Mouse (Mus musculus): ENCODE data around the gene Ppp2ca. TPM values are rescaled to one million over a fixed set of nuclear protein-coding genes. Genes with fewer than 3 reads are reported as not detected.

Ppp2ca gene
- total RNA-seq (2021) (10 to 100 TPM; 69.0 to 90.8 TPM), polyA plus RNA-seq (2012; rRNA removed) (17.5 and 19.2 TPM in 2 replicates)
- long read RNA-seq, full-length matches to known transcripts = 333 of 349 reads
- long read RNA-seq, partial matches to known transcripts = 13 of 349 reads
- long read RNA-seq, other reads (novel, unspliced or antisense) = 3 of 349 reads

DNA sequence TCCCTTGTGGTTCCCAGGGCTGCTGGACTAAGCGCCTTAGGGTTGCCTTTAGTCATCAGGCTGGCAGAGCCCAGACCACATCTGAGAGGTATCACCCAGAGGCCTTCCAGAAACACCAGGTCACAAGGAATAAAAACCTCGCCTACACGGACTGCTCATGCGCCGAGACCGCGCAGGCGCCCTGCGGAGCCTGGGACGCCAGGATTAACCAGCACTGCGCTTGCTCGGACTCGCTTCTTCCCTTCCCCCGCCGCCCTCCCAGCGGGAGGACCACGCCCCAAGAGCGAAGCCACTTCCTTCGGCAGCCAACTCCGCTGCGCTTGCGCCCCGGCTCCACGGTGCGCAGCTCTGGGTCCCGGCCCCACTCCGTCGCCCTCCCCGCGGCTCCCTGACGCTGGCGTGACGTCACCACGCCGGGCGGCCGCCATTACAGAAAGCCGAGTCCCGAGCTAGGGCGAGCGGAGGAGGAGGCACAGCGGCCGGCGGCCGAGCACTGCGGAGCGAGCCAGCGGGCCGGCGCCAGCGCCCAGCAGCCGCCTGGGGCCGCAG lies at the start of gene Ppp2ca:
Ppp2ca (plus strand) TSS at position 284 of the 549 bp plus-strand sequence.
- peak; percentile 100 for DNase-seq

DNA sequence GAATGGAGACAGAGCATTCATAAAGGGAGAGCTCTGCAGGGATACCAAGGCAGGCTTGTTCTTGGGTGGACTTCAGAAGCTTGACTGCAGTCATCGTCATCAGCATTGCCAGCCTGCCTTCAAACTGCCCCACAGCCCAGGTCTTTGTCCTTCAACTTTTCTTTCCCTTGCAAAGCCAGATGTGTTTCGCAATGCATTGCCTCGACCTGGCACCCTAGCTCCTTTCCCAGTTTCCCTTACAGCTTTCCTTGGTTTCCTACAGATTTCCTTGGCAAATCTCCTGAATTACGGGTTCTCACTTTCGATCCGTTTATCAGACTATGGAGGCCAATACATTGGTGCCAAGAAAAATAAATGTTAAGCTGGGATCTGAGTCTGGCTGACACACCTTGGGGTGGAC lies 45.1 kb upstream of the Ppp2ca start:
- peak; percentile 56 for DNase-seq

DNA sequence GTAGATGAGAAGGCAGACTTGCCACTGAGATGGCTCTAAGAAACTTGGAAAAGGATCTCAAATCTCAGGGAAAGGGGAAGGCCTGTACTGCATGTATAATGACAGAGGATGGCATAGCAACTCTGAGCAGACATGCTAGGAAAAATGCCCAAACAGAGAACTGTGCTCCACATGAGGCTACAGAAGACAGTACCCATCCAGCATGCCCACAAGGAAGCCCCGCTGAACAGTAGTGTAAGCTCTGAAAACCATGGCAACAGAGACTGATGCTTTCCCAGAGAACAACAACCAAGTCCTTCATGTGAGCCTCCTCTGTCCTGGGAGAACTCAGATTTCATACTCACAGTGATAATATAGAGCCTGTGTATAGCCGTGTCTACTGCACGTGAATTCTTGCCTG lies 43.8 kb upstream of the Ppp2ca start:
- DNase-seq = no peak

DNA sequence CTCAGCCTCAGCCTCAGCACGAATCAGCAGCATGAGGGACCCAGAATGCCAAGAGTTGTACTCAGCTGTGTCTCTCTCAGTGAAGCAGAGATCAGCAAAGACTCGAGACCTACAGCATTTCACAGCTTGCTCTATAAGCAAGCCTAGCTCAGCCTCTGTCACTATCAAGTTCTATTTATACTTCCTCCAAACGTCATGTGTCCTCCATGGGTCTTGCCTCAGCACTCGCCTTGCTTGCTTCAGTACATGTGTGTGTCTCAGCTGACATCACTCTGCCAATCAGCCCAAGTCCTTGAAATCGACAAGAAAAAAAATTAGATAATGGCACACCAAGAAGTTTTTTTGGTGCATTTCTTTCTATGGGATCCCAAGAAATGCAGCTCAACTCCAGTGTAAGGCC lies 42.3 kb upstream of the Ppp2ca start:
- no peak for DNase-seq

DNA sequence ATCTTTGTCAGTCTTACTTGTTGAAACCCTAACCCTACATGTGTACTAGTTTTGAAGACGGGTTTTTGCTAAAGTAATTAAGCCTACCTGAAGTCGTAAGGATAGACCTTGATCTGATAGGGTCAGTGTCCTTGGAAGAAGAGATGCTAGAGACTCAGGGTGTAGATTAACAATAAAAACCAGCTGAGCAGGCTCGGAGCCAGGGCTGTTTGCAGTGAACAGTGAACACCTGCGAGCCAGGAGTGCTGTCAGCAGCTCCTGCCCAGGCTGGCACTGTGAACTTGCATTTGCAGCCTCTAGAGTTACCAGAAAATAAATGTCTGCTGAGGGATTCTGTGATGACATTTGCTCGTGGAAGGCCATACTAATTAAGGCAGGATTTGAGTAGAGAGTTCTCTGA lies 39.5 kb upstream of the Ppp2ca start:
- DNase-seq = no peak

DNA sequence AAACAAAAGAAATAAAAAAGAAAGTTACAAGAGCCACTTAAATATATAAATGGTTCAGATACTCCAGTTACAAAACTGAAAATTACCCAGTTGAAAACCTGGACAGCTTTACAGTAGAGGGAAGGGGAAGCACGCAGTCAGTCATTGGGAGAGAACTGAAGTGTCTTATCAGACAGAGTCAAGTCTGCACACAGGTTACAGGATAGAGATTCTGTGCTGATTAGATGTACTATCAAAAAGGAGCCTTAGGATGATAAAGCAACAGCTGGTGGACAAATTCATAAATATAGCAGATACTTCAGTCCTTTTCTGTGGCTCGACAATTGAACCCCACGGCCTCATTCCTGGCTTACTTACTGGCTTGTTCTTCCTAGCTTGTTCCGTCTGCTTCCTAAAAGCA lies 38.2 kb upstream of the Ppp2ca start:
- no peak for DNase-seq

DNA sequence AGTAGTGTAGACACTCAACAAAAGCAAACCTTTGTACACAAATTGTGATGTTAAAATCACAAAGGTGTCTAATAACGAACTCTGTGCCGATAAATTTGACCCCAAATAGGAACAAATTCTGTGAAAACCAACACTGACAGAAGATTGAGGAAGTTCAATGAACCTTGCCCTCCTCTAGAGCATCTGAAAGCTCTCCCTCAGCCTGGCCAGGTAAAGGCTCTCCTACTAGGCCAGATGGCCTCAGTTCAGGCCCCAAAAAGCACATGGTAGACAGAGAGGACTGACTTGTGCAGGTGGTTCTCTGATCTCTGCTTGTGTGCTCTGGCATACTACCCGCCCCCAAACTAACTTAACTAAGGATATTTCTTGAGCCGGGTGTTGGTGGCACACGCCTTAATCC lies 36.1 kb upstream of the Ppp2ca start:
- no peak for DNase-seq

- DNase-seq = no peak
Observed at GRCm38 (mm10) chr11:52064398-52064797, 34.1 kb upstream of the Ppp2ca start.

- no peak for DNase-seq
Observed at GRCm38 (mm10) chr11:52065841-52066240, 32.6 kb upstream of the Ppp2ca start.

- peak; percentile 55 for DNase-seq
Observed at GRCm38 (mm10) chr11:52071768-52072167, 26.7 kb upstream of the Ppp2ca start.

DNA sequence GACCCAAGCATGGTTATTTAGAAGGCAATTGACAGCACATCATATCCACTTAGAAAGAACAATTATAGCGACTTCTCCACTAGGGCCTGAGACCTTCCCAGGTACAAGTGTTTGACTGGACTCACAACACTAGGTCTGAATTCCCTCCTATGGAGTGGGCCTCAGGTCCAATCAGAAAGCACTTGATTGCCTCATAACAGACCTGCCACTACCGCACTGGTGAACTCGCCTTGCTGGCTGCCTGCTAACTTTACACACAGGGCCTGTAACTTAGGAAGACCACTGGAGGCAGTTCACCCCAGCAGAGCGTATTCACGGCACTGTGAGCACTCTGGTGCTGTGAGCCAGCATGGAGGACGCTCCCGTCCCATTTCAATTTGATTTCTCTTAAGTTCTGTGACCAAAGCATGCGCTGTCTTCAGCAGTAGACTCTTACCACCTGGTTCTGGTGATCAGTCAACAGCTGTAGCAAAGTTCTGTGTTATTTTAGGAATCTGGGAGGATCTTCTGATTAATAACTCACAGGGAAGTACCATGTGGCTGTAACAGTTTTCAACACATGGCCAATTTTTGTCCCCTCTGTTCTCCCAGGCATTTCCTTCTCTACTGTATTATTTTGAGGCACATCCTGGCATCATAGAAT lies 24.8 kb upstream of the Ppp2ca start:
- DNase-seq = no peak

GRCm38 (mm10) chr11:52074626-52075470 lies 23.6 kb upstream of the Ppp2ca start:
- no peak for DNase-seq

GRCm38 (mm10) chr11:52075794-52076633 lies 22.5 kb upstream of the Ppp2ca start:
- no peak for DNase-seq

DNA sequence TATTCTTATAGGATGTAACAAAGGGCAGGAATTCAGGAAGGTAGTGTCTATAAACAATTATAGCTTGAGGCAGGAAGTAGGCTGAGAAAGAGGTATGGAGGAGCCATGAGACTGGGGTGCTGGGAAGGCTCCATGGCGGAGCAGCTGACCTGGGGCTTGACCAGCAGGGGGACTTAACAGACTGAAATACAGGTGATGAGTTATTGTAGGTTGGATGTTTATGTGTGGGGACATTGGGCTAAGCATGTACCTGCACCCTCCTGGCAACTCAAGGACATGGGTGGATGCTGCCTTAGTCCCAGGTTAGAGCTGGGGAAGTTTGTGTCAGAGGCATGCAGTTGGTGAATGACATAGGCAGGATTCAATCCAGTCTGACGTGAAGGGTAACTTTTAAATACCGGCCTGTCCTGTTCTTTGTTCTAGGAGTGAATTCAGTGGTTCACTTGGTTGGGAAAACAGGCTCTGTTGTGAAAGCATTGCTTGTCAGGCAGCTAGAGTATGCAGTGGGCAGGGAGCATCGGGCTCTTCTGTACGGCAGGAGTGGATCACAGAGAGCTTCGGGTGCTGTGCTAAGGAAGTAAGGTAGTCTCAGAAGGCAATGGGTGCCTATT lies 21.6 kb upstream of the Ppp2ca start:
- no peak for DNase-seq

GRCm38 (mm10) chr11:52077939-52078338 lies 20.5 kb upstream of the Ppp2ca start:
- peak; percentile 75 for DNase-seq

DNA sequence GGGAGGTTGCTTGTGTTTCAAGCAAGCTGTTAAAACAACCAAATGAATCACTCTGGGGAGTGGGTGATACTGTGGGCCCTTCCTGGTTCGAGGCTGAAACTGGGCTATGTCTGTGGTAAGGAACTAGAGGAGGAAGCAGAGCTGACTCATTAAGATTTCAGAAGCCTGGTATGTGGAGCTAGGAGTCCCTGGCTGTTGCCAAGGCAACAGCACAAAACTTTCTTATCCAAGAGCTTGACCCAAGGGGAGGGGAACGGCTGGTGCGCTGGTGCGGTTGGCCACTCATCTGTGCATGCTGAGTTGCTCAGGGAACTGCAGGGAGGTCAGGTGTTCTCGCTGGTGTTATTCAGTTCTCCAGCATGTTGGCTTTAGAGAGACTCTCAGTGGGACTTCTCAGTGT lies 18.5 kb upstream of the Ppp2ca start:
- DNase-seq = peak; percentile 68

- DNase-seq = peak; percentile 32
Observed at GRCm38 (mm10) chr11:52080656-52081055, 17.8 kb upstream of the Ppp2ca start.

GRCm38 (mm10) chr11:52085857-52086203 lies 12.7 kb upstream of the Ppp2ca start:
- DNase-seq = no peak

DNA sequence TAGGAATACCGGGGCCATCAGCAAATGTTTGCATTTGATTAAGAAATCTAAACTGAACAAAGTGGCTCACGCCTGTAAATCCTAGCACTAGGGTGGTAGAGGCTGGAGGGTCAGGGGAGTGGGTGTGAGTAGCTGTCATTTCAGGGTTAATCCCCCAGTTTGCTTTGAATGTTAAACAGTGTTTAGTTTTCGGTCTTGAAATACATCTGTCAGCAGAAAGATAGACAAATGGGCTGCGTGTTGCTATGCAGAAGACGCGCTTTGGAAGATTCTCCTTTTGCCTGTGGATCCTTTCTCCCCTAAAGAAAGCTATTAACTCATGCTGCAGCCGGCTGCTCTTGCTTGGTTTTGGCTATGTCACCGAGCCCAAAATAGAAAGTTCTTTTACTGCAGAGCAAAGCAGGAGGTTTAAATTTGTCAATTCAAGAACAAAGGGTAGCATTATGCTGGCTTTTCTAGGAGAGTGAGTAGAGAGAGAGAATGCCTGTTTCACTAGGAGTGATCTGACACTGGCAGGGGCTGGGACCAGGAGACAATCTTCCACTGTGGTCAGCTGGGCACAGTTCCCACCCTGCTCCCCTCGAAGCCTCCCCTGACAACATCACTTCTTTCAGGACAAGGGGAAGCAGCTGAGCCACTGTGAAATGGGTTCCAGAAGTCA lies 12.1 kb upstream of the Ppp2ca start:
- no peak for DNase-seq

- no peak for DNase-seq
Observed at GRCm38 (mm10) chr11:52089291-52089690, 9.2 kb upstream of the Ppp2ca start.

DNA sequence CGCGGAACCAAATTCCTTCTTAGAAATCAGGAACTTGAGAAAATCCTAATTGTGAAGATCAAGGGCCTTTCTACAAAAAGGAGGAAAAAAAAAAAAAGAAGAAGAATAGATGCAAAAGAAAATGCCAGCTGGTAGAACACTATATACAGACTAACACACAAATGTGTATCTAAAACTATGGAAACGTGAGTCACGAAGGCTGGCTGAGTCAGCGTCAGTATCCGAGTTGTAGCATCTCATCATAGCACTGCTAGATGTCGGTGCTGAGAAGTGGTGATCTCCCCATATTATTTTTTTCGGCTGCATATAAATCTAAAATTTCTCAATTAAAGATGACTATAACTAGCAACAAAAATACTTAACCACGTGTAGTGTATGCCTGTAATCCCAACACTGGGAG lies 7.2 kb upstream of the Ppp2ca start:
- no peak for DNase-seq
